Mouse (Mus musculus): ENCODE data around the gene Cadm4.

DNA sequence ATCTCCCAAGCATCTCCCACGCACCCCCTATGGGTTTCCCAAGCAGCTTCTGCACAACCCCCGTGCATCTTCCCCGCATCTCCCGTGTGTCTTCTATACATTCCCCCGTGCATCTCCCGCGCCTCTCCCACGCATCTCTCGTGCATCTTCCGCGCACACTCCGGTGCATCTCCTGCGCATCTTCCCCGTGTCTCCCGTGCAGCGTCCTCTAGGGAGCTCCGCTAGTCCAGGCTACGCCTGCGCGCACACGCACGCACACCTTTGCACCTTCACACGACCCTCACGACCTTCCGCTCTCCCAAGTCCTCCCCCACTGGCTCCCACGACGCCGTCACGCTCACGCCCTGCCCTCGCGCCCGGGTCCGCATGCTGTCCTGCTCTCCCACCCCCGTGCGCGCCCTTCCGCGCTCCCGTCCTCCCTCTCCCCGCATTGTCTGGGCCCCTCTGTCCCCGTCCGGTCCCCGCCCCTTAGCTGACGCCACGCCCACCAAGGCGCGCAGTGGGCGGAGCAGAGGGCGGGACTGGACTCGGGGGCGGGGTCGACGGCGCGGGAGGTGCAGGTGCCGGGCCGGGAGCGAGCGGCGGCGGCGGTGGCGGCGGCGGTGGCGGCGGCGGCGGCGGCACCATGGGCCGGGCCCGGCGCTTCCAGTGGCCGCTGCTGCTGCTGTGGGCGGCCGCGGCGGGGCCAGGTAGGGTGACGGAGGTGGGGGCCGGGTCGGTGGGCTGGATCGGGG is at the start of gene Cadm4:
- no peak for TF ChIP-seq USF1 (IDR thresholded peaks at IDR 0.05; ENCODE audit: low read depth, low read length)
- TF ChIP-seq ETS1 (conservative IDR thresholded peaks at IDR 0.05; ENCODE audit: low read depth, low read length) = no peak
- TF ChIP-seq TBP (conservative IDR thresholded peaks at IDR 0.05; ENCODE audit: low read depth, low read length) = no peak
- TF ChIP-seq IRF4 (IDR thresholded peaks at IDR 0.05; ENCODE audit: low read depth, low read length) = no peak
- TF ChIP-seq MXI1 (IDR thresholded peaks at IDR 0.05; ENCODE audit: low read depth, low read length) = no peak
- TF ChIP-seq USF2 (conservative IDR thresholded peaks at IDR 0.05; ENCODE audit: low read depth, low read length) = no peak
- no peak for TF ChIP-seq ZMIZ1 (IDR thresholded peaks at IDR 0.05; ENCODE audit: low read depth, low read length)
- TF ChIP-seq MAX (IDR thresholded peaks at IDR 0.05; ENCODE audit: low read length) = no peak
- TF ChIP-seq MAFK (IDR thresholded peaks at IDR 0.05; ENCODE audit: insufficient replicate concordance, low read length) = no peak
- no peak for TF ChIP-seq CTCF (conservative IDR thresholded peaks at IDR 0.05 in 1 of 2, IDR thresholded peaks at IDR 0.05 in 1 of 2; ENCODE audit: low read depth in 2 of 2, low read length in 2 of 2)
- no peak for TF ChIP-seq POLR2AphosphoS2 (IDR thresholded peaks at IDR 0.05; ENCODE audit: low read depth, low read length)
- TF ChIP-seq POLR2A (IDR thresholded peaks at IDR 0.05; ENCODE audit: low read depth, low read length) = no peak
